Mouse (Mus musculus) regulatory T cell (primary cell): Measurements from ENCODE around the gene Elf5.

Source experiments
- in situ Hi-C: fragments of 300-600 bp; cut with MboI, MseI; formaldehyde crosslinking; loops from one replicate; pipeline ENCODE4 v1.15.1; 2025; ENCODE audit warnings: high pct_unique_total_duplicates

The Elf5 gene

GRCm38 (mm10) chr2:103411348-103411747 is at the start of gene Elf5:
Gene Elf5 (plus strand): TSS chr2:103411688.
- in situ Hi-C loops, result no loop called here

- in situ Hi-C loops, result no loop called here
Observed at GRCm38 (mm10) chr2:103372541-103372940, 38.9 kb upstream of the Elf5 start.

GRCm38 (mm10) chr2:103379502-103380160 is 31.9 kb upstream of the Elf5 start:
- in situ Hi-C loops, result no loop called here

GRCm38 (mm10) chr2:103382174-103382573 is 29.3 kb upstream of the Elf5 start:
- in situ Hi-C loops, result no loop called here

- in situ Hi-C loops, result no loop called here
Observed at GRCm38 (mm10) chr2:103387881-103388280, 23.6 kb upstream of the Elf5 start.

- in situ Hi-C loops, result no loop called here
Observed at GRCm38 (mm10) chr2:103388311-103388710, 23.2 kb upstream of the Elf5 start.

- in situ Hi-C loops, result no loop called here
Observed at GRCm38 (mm10) chr2:103390086-103390988, 21.2 kb upstream of the Elf5 start.

GRCm38 (mm10) chr2:103391626-103392025 is 19.9 kb upstream of the Elf5 start:
- in situ Hi-C loops, result no loop called here

GRCm38 (mm10) chr2:103398110-103398509 is 13.4 kb upstream of the Elf5 start:
- in situ Hi-C loops, result no loop called here

GRCm38 (mm10) chr2:103400691-103401090 is 10.8 kb upstream of the Elf5 start:
- in situ Hi-C loops, result no loop called here

GRCm38 (mm10) chr2:103406239-103406638 is 5.2 kb upstream of the Elf5 start:
- in situ Hi-C loops, result no loop called here

- in situ Hi-C loops, result no loop called here
Observed at GRCm38 (mm10) chr2:103411816-103412215, 328 bp downstream of the Elf5 start.

GRCm38 (mm10) chr2:103413381-103413780 is 1.9 kb downstream of the Elf5 start:
- in situ Hi-C loops, result no loop called here

GRCm38 (mm10) chr2:103415774-103416173 is 4.3 kb downstream of the Elf5 start:
- in situ Hi-C loops, result no loop called here

GRCm38 (mm10) chr2:103420650-103421507 is 9.4 kb downstream of the Elf5 start:
- in situ Hi-C loops, result loop anchor here (5.0 kb wide), 1 partner anchor 334 kb away; no protein-coding TSS in a partner anchor

GRCm38 (mm10) chr2:103423884-103424283 is 12.4 kb downstream of the Elf5 start:
- in situ Hi-C loops, result loop anchor here (5.0 kb wide), 1 partner anchor 337 kb away; no protein-coding TSS in a partner anchor

- in situ Hi-C loops, result loop anchor here (5.0 kb wide), 1 partner anchor 337 kb away; no protein-coding TSS in a partner anchor
Observed at GRCm38 (mm10) chr2:103424349-103425026, 13.0 kb downstream of the Elf5 start.

- in situ Hi-C loops, result no loop called here
Observed at GRCm38 (mm10) chr2:103425456-103426063, 14.1 kb downstream of the Elf5 start.

- in situ Hi-C loops, result no loop called here
Observed at GRCm38 (mm10) chr2:103428356-103428755, 16.9 kb downstream of the Elf5 start.

GRCm38 (mm10) chr2:103430712-103431111 is 19.2 kb downstream of the Elf5 start:
- in situ Hi-C loops, result no loop called here
